Mouse (Mus musculus) granulocyte monocyte progenitor cell, adult 5-6 weeks (primary cell): Measurements from ENCODE around the gene Fbf1. TPM values are rescaled to one million over a fixed set of nuclear protein-coding genes. Genes with fewer than 3 reads are reported as not detected.

Experiments
- ATAC-seq: replicated peaks from 2 replicates; pipeline ENCODE4 v1.8.0; 2016; ENCODE audit warnings: mild to moderate bottlenecking, moderate TSS enrichment, inconsistent platforms; ENCODE audit not compliant: poor library complexity, severe bottlenecking
- total RNA-seq, 2 experiments: library from RNA; stranded (forward) in 1 of 2; stranded (reverse) in 1 of 2; fragments of 200-712, 200-1000 nt in 1 of 2; fragments of >200 nt in 1 of 2; fragmentation: Nextera tagmentation in 1 of 2; gene quantifications; 2 replicates each; pipeline ENCODE4 v1.2.3; 2014 to 2017

Fbf1 gene
- total RNA-seq (2014; fragmentation: Nextera tagmentation) (14.1 and 22.2 TPM in 2 replicates), total RNA-seq (2017) (15.3 and 22.8 TPM in 2 replicates)

DNA sequence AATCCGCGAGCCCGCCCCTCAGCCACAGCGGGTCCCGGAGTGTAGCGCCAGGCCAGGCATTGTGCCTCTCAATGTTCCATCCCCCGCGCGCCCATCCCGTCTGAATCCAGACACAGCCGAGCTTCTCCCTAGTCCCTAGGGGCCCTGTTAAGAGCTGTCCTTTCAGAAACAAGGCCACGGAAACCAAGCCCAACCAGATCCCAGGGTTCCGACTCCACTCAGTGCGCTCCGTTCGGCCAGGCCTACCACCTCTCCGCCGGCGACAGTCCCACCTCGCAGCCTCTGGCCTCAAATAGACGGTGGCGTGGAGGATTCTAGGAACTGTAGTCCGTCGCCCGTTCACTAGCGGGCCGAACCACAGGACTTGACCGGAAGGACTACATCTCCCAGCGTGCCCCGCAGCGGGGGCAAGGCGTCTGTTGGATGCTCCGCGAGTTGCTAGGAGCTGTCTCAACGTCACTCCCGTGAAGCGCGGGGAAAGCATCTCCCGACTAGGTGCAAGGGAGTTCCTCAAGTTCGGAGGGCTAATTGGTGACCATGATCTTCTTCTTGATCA is at the start of gene Fbf1:
Gene Fbf1 (minus strand): TSS at position 283 of the 556 bp plus-strand sequence.
- peak; percentile 99 for ATAC-seq

GRCm38 (mm10) chr11:116216549-116216948 is 48.6 kb upstream of the Fbf1 start:
- ATAC-seq: no peak

DNA sequence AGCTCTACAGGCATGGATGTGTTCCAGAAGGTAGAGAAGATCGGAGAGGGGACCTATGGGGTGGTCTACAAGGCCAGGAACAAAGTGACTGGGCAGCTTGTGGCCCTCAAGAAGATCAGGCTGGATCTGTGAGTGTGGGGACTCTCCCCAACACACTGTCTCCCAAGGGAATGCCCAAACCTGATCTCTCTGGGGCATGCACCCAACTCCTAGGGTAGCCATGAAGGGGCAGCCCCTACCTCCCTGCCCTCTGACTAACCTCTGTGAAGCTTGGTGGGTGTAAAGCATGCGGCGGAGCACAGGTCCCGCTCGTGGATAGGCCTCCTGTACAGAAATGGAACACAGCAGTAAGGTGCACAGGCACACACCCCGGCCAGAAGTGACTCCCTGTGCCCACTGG is 48.0 kb upstream of the Fbf1 start:
- ATAC-seq: no peak

GRCm38 (mm10) chr11:116215181-116215580 is 47.2 kb upstream of the Fbf1 start:
- no peak for ATAC-seq

DNA sequence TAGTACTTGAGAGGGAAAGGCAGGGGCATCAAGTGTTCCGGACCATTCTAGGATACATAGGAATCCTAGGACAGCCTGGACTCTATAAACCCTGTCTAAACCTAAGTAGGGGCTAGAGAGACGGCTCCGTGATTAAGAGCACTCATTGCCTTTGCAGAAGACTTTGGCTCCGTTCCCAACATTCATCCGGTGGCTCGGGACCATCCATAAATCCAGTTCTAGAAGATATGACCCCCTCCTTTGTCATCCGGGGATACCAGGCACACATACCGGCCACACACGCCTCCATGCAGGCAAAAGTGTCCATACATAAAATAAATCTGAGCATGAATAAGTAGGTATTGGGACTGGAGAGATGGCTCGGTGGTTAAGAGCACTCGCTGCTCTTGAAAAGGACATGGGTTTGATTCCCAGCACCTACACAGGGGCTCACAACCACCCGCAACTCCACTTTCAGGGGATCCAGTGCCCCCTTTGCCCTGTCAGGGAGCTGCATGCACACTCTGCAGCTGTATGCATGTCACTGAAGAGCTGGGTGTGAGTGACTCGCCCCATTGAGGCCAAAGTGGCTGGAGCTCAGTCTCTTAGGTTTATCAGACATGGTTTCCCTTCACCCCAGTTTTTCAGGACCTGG is 46.0 kb upstream of the Fbf1 start:
- ATAC-seq: no peak

GRCm38 (mm10) chr11:116212847-116213246 is 44.9 kb upstream of the Fbf1 start:
- ATAC-seq: no peak

- ATAC-seq: no peak
Observed at GRCm38 (mm10) chr11:116210696-116211095, 42.7 kb upstream of the Fbf1 start.

GRCm38 (mm10) chr11:116209257-116209656 is 41.3 kb upstream of the Fbf1 start:
- no peak for ATAC-seq

DNA sequence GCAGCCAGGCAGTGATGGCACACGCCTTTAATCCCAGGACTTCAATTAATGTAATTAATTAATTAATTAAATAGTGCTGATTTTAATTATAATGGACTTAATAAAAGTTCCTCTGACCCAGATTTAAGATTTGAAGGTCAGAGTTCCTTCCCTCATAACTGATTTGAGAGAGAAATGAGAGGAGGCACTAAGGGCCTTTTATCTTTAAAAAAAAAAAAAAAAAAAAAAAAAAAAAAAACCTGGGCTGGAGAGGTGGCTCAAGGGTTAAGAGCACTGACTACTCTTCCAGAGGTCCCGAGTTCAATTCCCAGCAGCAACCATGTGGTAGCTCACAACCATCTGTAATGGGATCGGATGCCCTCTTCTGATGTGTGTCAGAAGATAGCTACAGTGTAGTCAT is 40.7 kb upstream of the Fbf1 start:
- ATAC-seq: no peak

- no peak for ATAC-seq
Observed at GRCm38 (mm10) chr11:116206678-116207077, 38.7 kb upstream of the Fbf1 start.

- no peak for ATAC-seq
Observed at GRCm38 (mm10) chr11:116203150-116203549, 35.2 kb upstream of the Fbf1 start.

GRCm38 (mm10) chr11:116201151-116201550 is 33.2 kb upstream of the Fbf1 start:
- no peak for ATAC-seq

- ATAC-seq: peak; percentile 89
Observed at GRCm38 (mm10) chr11:116198639-116199531, 30.9 kb upstream of the Fbf1 start, which contains the start of the genes Ten1 and Acox1. Ten1 (plus strand) TSS chr11:116198855. Acox1 (minus strand) TSS chr11:116199045.

GRCm38 (mm10) chr11:116198132-116198531 is 30.2 kb upstream of the Fbf1 start:
- no peak for ATAC-seq

- ATAC-seq: no peak
Observed at GRCm38 (mm10) chr11:116197584-116197906, 29.6 kb upstream of the Fbf1 start.

DNA sequence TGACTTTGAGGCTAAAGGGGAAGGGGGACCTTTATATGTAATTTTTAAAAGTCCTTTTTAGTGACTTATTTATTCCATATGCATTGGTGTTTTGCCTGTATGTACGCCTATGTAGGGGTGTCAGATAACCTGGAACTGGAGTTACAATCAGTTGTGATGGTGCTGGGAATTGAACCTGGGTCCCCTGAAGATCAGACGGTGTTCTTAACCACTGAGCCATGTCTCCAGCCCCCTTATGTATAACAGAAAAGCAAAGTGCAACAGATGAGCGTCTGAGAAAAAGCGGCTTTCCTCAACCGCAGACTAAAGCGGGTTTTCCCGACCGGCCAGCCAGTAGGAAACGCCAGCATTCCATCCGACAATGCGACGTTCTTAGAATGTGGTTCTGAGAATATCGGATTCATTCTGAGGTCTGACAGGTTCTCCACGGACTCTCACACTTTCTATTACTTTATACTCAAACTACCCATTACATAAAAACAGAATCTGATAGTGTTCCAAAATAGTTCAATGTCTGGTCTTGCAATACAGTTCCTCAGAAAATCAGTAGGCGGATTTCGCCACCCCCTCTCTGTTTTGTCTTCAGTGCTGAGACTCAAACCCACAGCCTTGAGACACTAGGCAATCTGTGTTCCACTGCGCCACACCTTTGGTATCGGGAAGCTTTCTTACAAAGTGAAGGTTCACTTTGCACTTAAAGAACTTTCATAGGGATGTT is 29.1 kb upstream of the Fbf1 start:
- ATAC-seq: no peak

- ATAC-seq: no peak
Observed at GRCm38 (mm10) chr11:116196336-116196735, 28.4 kb upstream of the Fbf1 start.

- peak; percentile 30 for ATAC-seq
Observed at GRCm38 (mm10) chr11:116195252-116195651, 27.3 kb upstream of the Fbf1 start.

DNA sequence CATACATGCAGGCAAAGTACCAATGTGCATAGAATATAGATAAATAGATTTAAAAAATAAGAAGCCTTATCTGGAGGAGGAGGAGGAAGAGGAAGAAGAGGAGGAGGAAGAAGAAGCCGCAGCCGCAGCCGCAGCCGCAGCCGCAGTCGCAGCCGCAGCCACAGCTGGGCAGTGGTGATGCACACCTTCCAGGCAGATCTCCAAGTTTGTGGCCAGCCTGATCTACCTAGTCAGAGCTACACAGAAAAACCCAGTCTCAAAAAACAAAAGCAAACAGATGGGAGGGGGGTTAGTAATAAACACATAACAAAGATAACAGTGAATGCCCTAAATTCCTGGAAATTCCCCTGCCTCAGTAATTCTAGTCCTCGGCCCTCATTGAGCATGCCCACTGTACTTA is 26.7 kb upstream of the Fbf1 start:
- no peak for ATAC-seq

DNA sequence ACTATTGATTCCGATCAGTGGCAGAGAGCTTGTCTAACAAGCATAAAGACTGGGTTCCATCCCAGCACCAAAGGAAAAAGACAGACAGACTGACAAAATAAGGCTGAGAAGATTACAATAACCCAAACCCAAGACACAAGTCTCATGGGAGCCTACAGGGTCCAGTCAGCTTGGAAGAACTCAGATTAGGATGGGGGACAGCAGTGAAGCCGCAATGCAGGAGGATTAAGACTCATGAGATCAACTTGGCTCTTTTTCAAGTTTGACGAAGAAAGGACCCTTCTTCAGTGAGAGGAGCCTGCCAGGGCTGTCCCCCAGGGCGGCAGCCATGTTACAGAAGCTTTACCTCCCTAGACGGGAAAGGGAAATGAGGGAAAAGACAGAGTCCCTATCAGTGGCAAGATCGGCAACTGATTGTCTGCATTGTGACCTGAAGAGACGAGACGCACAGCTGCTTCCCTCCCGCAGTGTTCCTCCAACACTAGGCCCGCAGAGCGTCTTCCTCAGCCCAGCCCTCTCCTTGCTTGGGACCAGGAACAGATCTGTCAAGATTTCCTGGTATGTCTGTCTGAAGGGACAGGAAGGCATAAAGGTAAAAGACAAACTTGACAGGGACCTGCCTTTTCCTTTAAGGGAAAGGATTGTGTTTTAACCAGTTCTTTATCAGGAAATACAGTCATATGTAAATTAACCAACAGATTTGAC is 19.4 kb upstream of the Fbf1 start:
- ATAC-seq: no peak
